Mouse (Mus musculus): ENCODE data around the gene Satb2. TPM values are rescaled to one million over a fixed set of nuclear protein-coding genes. Genes with fewer than 3 reads are reported as not detected.
A peak's percentile ranks its signal among the peaks of the same experiment; 100 is the strongest.

The Satb2 gene
- total and polyA plus RNA-seq, 3 experiments, result 2.0 to 3.9 (median 2.1) TPM

GRCm38 (mm10) chr1:56974187-56974586, 4.3 kb downstream of the Satb2 start:
- peaks cover 4 to 8% of the 10 kb centered on the region in 2 experiments; a peak in 3 of 4 replicates for H3K4me1 ChIP-seq (ENCODE audit: control insufficient read depth in 1 of 2, insufficient read depth in 2 of 2)

GRCm38 (mm10) chr1:56973593-56973950, 4.9 kb downstream of the Satb2 start:
- no peaks in the 10 kb centered on the region for H3K27me3 ChIP-seq (replicated peaks)
- H3K79me2 ChIP-seq (replicated peaks; ENCODE audit: control insufficient read depth, extremely low read depth, insufficient read depth, poor library complexity, severe bottlenecking), result peaks cover 20% of the 10 kb centered on the region
- in situ Hi-C loops (cut with MboI; ENCODE audit: low pct_ligation_motif_present, low pct_unique_long_range_greater_than_20kb, low sequenced_read_pairs) (no loop called here), dilution Hi-C loops (cut with MboI; ENCODE audit: extremely low pct_ligation_motif_present, extremely low pct_unique_long_range_greater_than_20kb, low sequenced_read_pairs) (no loop called here)
- peak overlapping the region; percentile 72; the same call in 1 of the 2 replicates for H3K4me2 ChIP-seq (ENCODE audit: insufficient read depth, low read depth, poor library complexity, severe bottlenecking)
- H3K9me3 ChIP-seq (replicated peaks; ENCODE audit: low read length), result no peaks in the 10 kb centered on the region
- H3K36me3 ChIP-seq (replicated peaks in 1 of 2; ENCODE audit: control insufficient read depth in 1 of 2, insufficient read depth in 1 of 2, low read length in 1 of 2), result no peaks in the 10 kb centered on the region
- DNase-seq (ENCODE audit: extremely low read depth), result no peak
- peaks cover 4 to 12% of the 10 kb centered on the region in 2 experiments; a peak in 3 of 4 replicates for H3K4me1 ChIP-seq (ENCODE audit: control insufficient read depth in 1 of 2, insufficient read depth in 2 of 2)
- H3K9ac ChIP-seq (ENCODE audit: insufficient read depth, low read depth), result peak overlapping the region; percentile 81
- TF ChIP-seq CTCF (conservative IDR thresholded peaks at IDR 0.05 in 1 of 2, IDR thresholded peaks at IDR 0.05 in 1 of 2; ENCODE audit: low read depth in 2 of 2, low read length in 2 of 2) (no peak), ZMIZ1 (IDR thresholded peaks at IDR 0.05; ENCODE audit: low read depth, low read length) (0 out of 2 replicates have a peak, but pooled peaks have one; percentile 27), RAD21 (IDR thresholded peaks at IDR 0.05; ENCODE audit: low read depth, low read length) (no peak)
- peak overlapping the region; percentile 93 for H3K27ac ChIP-seq (ENCODE audit: insufficient read depth, low read depth)
- H3K4me3 ChIP-seq (replicated peaks in 1 of 3; ENCODE audit: low read depth in 2 of 3, low read length in 2 of 3, poor library complexity in 1 of 3), result peak overlapping the region; percentile 58 to 98 (median 82)

More at GRCm38 (mm10) chr1:56974187-56974586, 4.3 kb downstream of the Satb2 start:
- no peak for DNase-seq (ENCODE audit: extremely low read depth)
- Histone ChIP-seq H3K9me3 (replicated peaks; ENCODE audit: low read length) (no peaks in the 10 kb centered on the region), H3K9ac (ENCODE audit: insufficient read depth, low read depth) (no peak overlapping the region; the same call in 1 of the 2 replicates), H3K4me3 (replicated peaks in 1 of 3; ENCODE audit: low read depth in 2 of 3, low read length in 2 of 3, poor library complexity in 1 of 3) (no peak overlapping the region), H3K27ac (ENCODE audit: insufficient read depth, low read depth) (no peak overlapping the region), H3K27me3 (replicated peaks) (no peaks in the 10 kb centered on the region), H3K79me2 (replicated peaks; ENCODE audit: control insufficient read depth, extremely low read depth, insufficient read depth, poor library complexity, severe bottlenecking) (peaks cover 17% of the 10 kb centered on the region), H3K36me3 (replicated peaks in 1 of 2; ENCODE audit: control insufficient read depth in 1 of 2, insufficient read depth in 1 of 2, low read length in 1 of 2) (no peaks in the 10 kb centered on the region), H3K4me2 (ENCODE audit: insufficient read depth, low read depth, poor library complexity, severe bottlenecking) (peak overlapping the region; percentile 52; the same call in 1 of the 2 replicates)
- no peak for TF ChIP-seq POLR2AphosphoS2 (IDR thresholded peaks at IDR 0.05; ENCODE audit: low read depth, low read length)
- TF ChIP-seq KAT2A (IDR thresholded peaks at IDR 0.05; ENCODE audit: insufficient replicate concordance, low read length), result no peak
- no peak for TF ChIP-seq RCOR1 (conservative IDR thresholded peaks at IDR 0.05; ENCODE audit: low read depth, low read length)
- TF ChIP-seq EP300 (IDR thresholded peaks at IDR 0.05; ENCODE audit: low read length), result no peak
- no peak for TF ChIP-seq MAZ (IDR thresholded peaks at IDR 0.05; ENCODE audit: low read depth, low read length)
- TF ChIP-seq RAD21 (IDR thresholded peaks at IDR 0.05; ENCODE audit: low read depth, low read length), result no peak
- TF ChIP-seq E2F4 (IDR thresholded peaks at IDR 0.05; ENCODE audit: insufficient replicate concordance, low read depth, low read length), result no peak
- no peak for TF ChIP-seq NRF1 (IDR thresholded peaks at IDR 0.05; ENCODE audit: low read depth, low read length)
- TF ChIP-seq USF2 (conservative IDR thresholded peaks at IDR 0.05; ENCODE audit: low read depth, low read length), result no peak
- no peak for TF ChIP-seq ETS1 (conservative IDR thresholded peaks at IDR 0.05; ENCODE audit: low read depth, low read length)
- no peak for TF ChIP-seq ZC3H11A (IDR thresholded peaks at IDR 0.05; ENCODE audit: low read depth, low read length)
- no peak for TF ChIP-seq JUND (conservative IDR thresholded peaks at IDR 0.05; ENCODE audit: low read depth, low read length)
- TF ChIP-seq MAFK (IDR thresholded peaks at IDR 0.05; ENCODE audit: insufficient replicate concordance, low read length), result no peak
- no peak for TF ChIP-seq ZKSCAN1 (IDR thresholded peaks at IDR 0.05; ENCODE audit: borderline replicate concordance, low read depth, low read length)
- TF ChIP-seq TCF12 (IDR thresholded peaks at IDR 0.05; ENCODE audit: low read depth, low read length), result no peak
- in situ Hi-C loops (cut with MboI; ENCODE audit: low pct_ligation_motif_present, low pct_unique_long_range_greater_than_20kb, low sequenced_read_pairs), result no loop called here
- dilution Hi-C loops (cut with MboI; ENCODE audit: extremely low pct_ligation_motif_present, extremely low pct_unique_long_range_greater_than_20kb, low sequenced_read_pairs), result no loop called here

All from CH12.LX (cell line).